Mouse (Mus musculus) neutrophil, adult 5-6 weeks (primary cell): ENCODE measurements around the gene Vps18. TPM values are rescaled to one million over a fixed set of nuclear protein-coding genes. Genes with fewer than 3 reads are reported as not detected.

Experiments
- ATAC-seq: fragments of 151-379, 151-347 bp; 2 replicates; pipeline ENCODE4 v1.8.0; 2017; ENCODE audit warnings: mild to moderate bottlenecking, moderate TSS enrichment; ENCODE audit not compliant: insufficient number of reproducible peaks, poor library complexity, low FRiP score, severe bottlenecking; ENCODE audit errors: extremely low read depth
- total RNA-seq: library from RNA; stranded (forward); fragments of 200-1000 nt; gene quantifications from 2 replicates; pipeline ENCODE4 v1.2.3, GENCODE M21; 2017

Vps18 gene
- total RNA-seq, 1 experiment from 2014 or later, result 21.4 TPM

GRCm38 (mm10) chr2:119332177-119332661 is 43.7 kb downstream of the Vps18 start:
- ATAC-seq, result no peak

DNA sequence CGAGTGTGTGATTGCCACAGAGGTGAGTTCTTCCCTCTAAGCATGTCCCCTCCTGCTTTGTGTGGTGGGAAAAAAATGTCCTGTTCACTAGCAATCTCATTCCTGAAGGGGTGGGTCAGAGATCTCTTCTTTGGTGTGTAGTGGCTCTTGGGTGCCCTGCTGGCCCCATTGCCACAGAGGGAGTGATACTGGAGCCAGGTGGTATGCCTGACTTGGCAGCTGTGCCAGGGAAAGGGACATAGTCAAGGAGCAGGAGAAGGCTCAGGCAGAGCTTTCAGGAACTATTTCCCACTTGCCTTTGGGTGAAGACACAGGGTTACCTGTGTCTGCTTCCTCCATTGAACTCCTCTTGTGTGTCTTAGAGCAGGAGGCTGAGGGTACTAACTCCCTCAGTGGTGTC is 45.6 kb downstream of the Vps18 start:
- no peak for ATAC-seq

DNA sequence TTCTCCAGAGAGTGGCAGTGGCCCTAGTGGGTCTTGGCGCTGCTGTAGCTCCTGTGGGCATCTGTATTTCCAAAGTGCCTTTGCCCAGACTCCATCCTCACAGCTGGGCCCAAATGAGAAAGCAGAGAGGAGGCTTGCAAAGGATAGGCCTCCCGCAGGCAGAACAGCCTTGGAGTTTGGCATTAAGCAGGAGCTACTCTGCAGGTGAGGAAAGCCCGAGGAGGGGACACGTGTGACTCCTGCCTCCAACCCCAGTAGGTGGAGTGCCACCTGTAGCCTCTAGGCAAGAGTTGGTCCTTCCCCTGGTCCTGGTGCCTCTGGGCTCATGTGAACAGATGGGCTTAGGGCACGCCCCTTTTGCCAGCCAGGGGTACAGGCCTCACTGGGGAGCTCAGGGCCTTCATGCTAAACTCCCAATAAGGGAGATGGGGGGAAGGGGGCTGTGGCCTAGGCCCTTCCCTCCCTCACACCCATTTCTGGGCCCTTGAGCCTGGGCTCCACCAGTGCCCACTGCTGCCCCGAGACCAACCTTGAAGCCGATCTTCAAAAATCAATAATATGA is 46.5 kb downstream of the Vps18 start:
- no peak for ATAC-seq

DNA sequence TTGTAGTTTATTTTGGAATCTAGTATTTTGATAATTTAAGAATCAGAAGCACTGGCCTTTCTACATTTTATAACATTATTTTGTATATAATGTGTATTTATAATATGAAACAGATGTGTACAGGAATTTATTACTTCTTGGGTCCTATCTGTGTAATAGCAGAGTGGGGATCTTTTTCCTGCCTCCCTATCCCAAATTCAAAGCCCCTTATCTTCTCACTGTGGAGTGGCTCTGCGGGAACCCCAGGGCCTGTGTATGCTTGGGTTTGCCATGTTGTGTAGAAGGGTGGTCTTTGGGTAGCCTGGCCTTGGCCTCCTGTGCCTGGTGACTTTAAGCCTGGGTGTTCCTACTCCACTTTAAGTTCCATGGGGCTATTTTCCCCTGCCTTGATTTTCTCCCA is 47.0 kb downstream of the Vps18 start:
- no peak for ATAC-seq

DNA sequence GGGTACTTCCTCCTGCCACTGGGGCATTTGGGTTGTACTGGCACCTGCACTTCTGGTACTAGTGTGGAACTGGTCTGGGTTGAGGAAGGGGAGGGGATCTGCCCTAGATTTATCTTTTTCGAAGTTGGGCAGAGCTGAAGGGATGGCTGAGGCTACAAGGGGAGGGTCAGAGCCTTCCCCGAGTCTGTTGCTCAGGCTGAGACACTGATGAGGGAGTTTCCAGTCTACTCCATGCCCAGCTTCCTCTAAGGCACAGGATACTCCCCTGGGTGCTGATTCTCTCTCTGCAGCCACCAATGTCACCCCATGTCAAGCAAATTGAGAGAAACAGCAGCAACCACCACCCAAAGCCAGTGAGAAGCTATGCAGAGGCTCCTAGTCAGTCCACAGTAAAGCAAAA is 47.5 kb downstream of the Vps18 start:
- no peak for ATAC-seq

- ATAC-seq, result no peak
Observed at GRCm38 (mm10) chr2:119336470-119336869, 47.9 kb downstream of the Vps18 start.

GRCm38 (mm10) chr2:119337425-119338265 is 49.1 kb downstream of the Vps18 start:
- peak; percentile 80 for ATAC-seq

DNA sequence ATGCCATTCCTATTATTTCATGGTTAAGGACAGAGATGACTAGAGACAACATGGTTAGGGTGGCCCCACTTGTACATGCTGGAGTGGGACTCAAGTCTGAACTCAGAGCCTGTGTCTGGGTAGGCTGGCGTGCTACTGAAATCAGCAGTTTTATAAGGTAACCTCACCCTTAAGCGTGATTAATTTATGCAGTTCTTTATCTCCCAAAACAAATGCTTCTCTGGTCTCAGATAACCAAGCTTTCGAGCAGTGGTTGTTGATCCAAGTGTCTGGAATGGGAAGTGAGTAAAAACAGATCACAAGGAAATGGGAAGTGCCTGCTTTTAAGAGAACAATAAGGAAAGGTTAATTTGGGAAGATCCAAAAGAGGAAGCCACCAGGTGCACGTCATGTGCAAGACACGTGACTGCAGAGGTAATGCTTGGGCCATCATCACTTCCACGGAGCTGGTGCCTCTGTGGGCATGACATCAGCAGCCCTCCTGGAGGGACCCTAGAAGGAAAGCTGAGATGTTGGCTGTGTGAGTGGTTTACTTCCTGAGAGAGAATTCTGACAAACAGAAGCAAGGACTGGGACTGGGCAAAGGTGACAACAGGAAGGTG is 56.1 kb downstream of the Vps18 start:
- ATAC-seq, result peak; percentile 53; the same call in 1 of the 2 replicates

Other genes with a start within 250 kb of the Vps18 start
- gene Knl1, start 241.6 kb upstream of the Vps18 start, total RNA-seq, result 4.3 and 4.7 TPM in 2 replicates
- 1.4 and 4.2 TPM in 2 replicates for gene Rad51, start 175.9 kb upstream of the Vps18 start, total RNA-seq
- 19.0 and 21.6 TPM in 2 replicates for gene Rmdn3, start 131.7 kb upstream of the Vps18 start, total RNA-seq
- gene Gchfr, start 121.0 kb upstream of the Vps18 start, total RNA-seq, result 0.70 TPM in 1 of 2 replicates, not detected in the other
- gene Gm14137, start 114.2 kb upstream of the Vps18 start, total RNA-seq, result 0.98 and 1.0 TPM in 2 replicates
- 41.5 and 46.1 TPM in 2 replicates for gene Zfyve19, start 80.1 kb upstream of the Vps18 start, total RNA-seq
- 33.6 and 37.8 TPM in 2 replicates for gene Dnajc17, start 79.9 kb upstream of the Vps18 start, total RNA-seq
- not detected in 2 replicates for gene Ppp1r14d, start 58.8 kb upstream of the Vps18 start, total RNA-seq
- not detected in 2 replicates for gene Spint1, start 51.4 kb upstream of the Vps18 start, total RNA-seq
- 2.7 and 3.1 TPM in 2 replicates for gene Rhov, start 17.5 kb upstream of the Vps18 start, total RNA-seq
- gene Dll4, start 37.0 kb downstream of the Vps18 start, total RNA-seq, result not detected in 2 replicates
- 18.5 and 18.9 TPM in 2 replicates for gene Chac1, start 62.5 kb downstream of the Vps18 start, total RNA-seq
- gene Ino80, start 188.9 kb downstream of the Vps18 start, total RNA-seq, result 30.2 and 33.1 TPM in 2 replicates